ENCODE assay signal across 26 mouse cellular contexts in the genomic region with DNA sequence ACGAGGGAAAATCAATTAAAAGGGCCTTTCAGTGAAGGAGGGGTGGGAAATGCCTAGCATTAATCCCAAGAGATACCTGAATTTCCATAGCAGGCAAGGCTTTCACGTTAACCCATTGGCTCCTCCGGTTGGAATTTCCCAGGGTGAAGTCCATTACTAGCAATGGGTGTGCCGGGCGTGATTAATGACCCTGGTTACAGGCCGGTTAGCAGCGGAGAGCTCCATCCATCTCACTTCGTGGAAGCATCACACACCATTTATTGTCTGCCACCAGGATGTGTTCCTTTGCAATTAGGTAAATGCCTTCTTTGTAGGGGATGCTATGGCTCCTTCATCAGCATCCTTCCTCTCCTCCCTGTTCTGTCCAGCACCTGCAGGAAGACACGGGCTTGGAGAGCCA.
DNase-seq lines count a peak whose midpoint lies in the region; ATAC-seq and TF ChIP-seq lines count a peak whose summit lies in the region.
"Had no signal": no experiment of that assay in that cellular context is flagged by ENCODE, and none has a peak within 500 bp of the region (broad histone marks: within the 10 kb centered on the region; RNA-seq: fewer than 3 reads in every experiment).

No protein-coding gene starts in this region.

- no peak overlapping the region for H3K4me2 ChIP-seq in hindbrain, embryonic 11.5 days (replicated peaks; ENCODE audit: low read depth, low read length)
- H3K4me2 ChIP-seq in hindbrain, embryonic 16.5 days (ENCODE audit: low read length), result no peak overlapping the region
- no peak overlapping the region for H3K4me2 ChIP-seq in kidney, postnatal 0 days (ENCODE audit: low read length)
- H3K4me2 ChIP-seq: embryonic facial prominence, embryonic 13.5 days; forebrain, embryonic 12.5 days; forebrain, embryonic 15.5 days; heart, embryonic 12.5 days; heart, embryonic 15.5 days; hindbrain, embryonic 15.5 days; intestine, embryonic 15.5 days had no signal

- H3K36me3 ChIP-seq in hindbrain, embryonic 11.5 days (ENCODE audit: control insufficient read depth, insufficient read depth, low read length), result no peaks in the 10 kb centered on the region
- H3K36me3 ChIP-seq in hindbrain, embryonic 16.5 days (ENCODE audit: control insufficient read depth, insufficient read depth, low read length), result no peaks in the 10 kb centered on the region
- no peaks in the 10 kb centered on the region for H3K36me3 ChIP-seq in kidney, postnatal 0 days (ENCODE audit: insufficient read depth, low read length)
- H3K36me3 ChIP-seq: embryonic facial prominence, embryonic 10.5 days; embryonic facial prominence, embryonic 13.5 days; forebrain, embryonic 12.5 days; forebrain, embryonic 15.5 days; heart, embryonic 12.5 days; heart, embryonic 15.5 days; hindbrain, embryonic 15.5 days; intestine, embryonic 15.5 days had no signal

- ATAC-seq in hindbrain, embryonic 11.5 days (ENCODE audit: low FRiP score), result 0 out of 2 replicates have a peak, but pooled peaks have one; percentile 56
- no peak for ATAC-seq in hindbrain, embryonic 16.5 days
- no peak for ATAC-seq in kidney, postnatal 0 days (replicated peaks; ENCODE audit: low FRiP score, low read depth)
- ATAC-seq: CD4-positive, CD25-positive, alpha-beta regulatory T cell, adult 4 months; forebrain, embryonic 15.5 days; intestine, embryonic 15.5 days had no signal

- TF ChIP-seq CTCF in kidney, postnatal 0 days (IDR thresholded peaks at IDR 0.05; ENCODE audit: low read depth), result no peak

- no peaks in the 10 kb centered on the region for H3K9me3 ChIP-seq in hindbrain, embryonic 11.5 days (ENCODE audit: control insufficient read depth, low read length)
- H3K9me3 ChIP-seq in hindbrain, embryonic 16.5 days (ENCODE audit: control insufficient read depth, low read length), result no peaks in the 10 kb centered on the region
- no peaks in the 10 kb centered on the region for H3K9me3 ChIP-seq in kidney, postnatal 0 days (replicated peaks; ENCODE audit: low read length)
- H3K9me3 ChIP-seq: embryonic facial prominence, embryonic 10.5 days; embryonic facial prominence, embryonic 13.5 days; forebrain, embryonic 12.5 days; forebrain, embryonic 15.5 days; heart, embryonic 12.5 days; heart, embryonic 15.5 days; hindbrain, embryonic 15.5 days; intestine, embryonic 15.5 days had no signal

- no peak overlapping the region; the same call in 1 of the 2 replicates for H3K27ac ChIP-seq in hindbrain, embryonic 11.5 days (ENCODE audit: low read depth, low read length)
- no peak overlapping the region for H3K27ac ChIP-seq in hindbrain, embryonic 16.5 days (ENCODE audit: low read depth, low read length)
- no peak overlapping the region for H3K27ac ChIP-seq in kidney, postnatal 0 days
- H3K27ac ChIP-seq: embryonic facial prominence, embryonic 10.5 days; embryonic facial prominence, embryonic 13.5 days; forebrain, embryonic 12.5 days; forebrain, embryonic 15.5 days; heart, embryonic 15.5 days; hindbrain, embryonic 15.5 days; intestine, embryonic 15.5 days had no signal

- WGBS in hindbrain, embryonic 11.5 days, result 54% methylated on average over 9 of the region's 9 CpGs
- 51% methylated on average over 9 of the region's 9 CpGs for WGBS in hindbrain, embryonic 16.5 days
- WGBS in kidney, postnatal 0 days, result 20% methylated on average over 9 of the region's 9 CpGs

- no peaks in the 10 kb centered on the region for H3K4me1 ChIP-seq in hindbrain, embryonic 11.5 days (replicated peaks; ENCODE audit: control insufficient read depth, insufficient read depth, low read length)
- H3K4me1 ChIP-seq in hindbrain, embryonic 16.5 days (ENCODE audit: control insufficient read depth, insufficient read depth, low read depth, low read length), result no peaks in the 10 kb centered on the region
- no peaks in the 10 kb centered on the region for H3K4me1 ChIP-seq in kidney, postnatal 0 days (replicated peaks; ENCODE audit: insufficient read depth, low read length)
- H3K4me1 ChIP-seq: embryonic facial prominence, embryonic 10.5 days; embryonic facial prominence, embryonic 13.5 days; forebrain, embryonic 12.5 days; forebrain, embryonic 15.5 days; heart, embryonic 12.5 days; heart, embryonic 15.5 days; hindbrain, embryonic 15.5 days; intestine, embryonic 15.5 days had no signal

- no peak overlapping the region for H3K4me3 ChIP-seq in hindbrain, embryonic 11.5 days (ENCODE audit: low read depth, low read length)
- no peak overlapping the region for H3K4me3 ChIP-seq in hindbrain, embryonic 16.5 days (ENCODE audit: low read length)
- H3K4me3 ChIP-seq in kidney, postnatal 0 days (replicated peaks; ENCODE audit: low read depth, low read length), result no peak overlapping the region
- H3K4me3 ChIP-seq: embryonic facial prominence, embryonic 10.5 days; embryonic facial prominence, embryonic 13.5 days; erythroblast, embryonic 14.5 days; forebrain, embryonic 12.5 days; forebrain, embryonic 15.5 days; heart, embryonic 12.5 days; heart, embryonic 15.5 days; hindbrain, embryonic 15.5 days; intestine, embryonic 15.5 days had no signal

- H3K9ac ChIP-seq in hindbrain, embryonic 11.5 days (ENCODE audit: low read depth, low read length), result no peak overlapping the region
- H3K9ac ChIP-seq in hindbrain, embryonic 16.5 days (ENCODE audit: low read depth, low read length), result no peak overlapping the region
- no peak overlapping the region for H3K9ac ChIP-seq in kidney, postnatal 0 days (ENCODE audit: low read depth, low read length)
- H3K9ac ChIP-seq: embryonic facial prominence, embryonic 13.5 days; forebrain, embryonic 12.5 days; forebrain, embryonic 15.5 days; heart, embryonic 12.5 days; heart, embryonic 15.5 days; hindbrain, embryonic 15.5 days; intestine, embryonic 15.5 days had no signal

- no peaks in the 10 kb centered on the region for H3K27me3 ChIP-seq in hindbrain, embryonic 11.5 days (ENCODE audit: control insufficient read depth, insufficient read depth, low read length)
- H3K27me3 ChIP-seq in hindbrain, embryonic 16.5 days (replicated peaks; ENCODE audit: control insufficient read depth, insufficient read depth, low read length), result no peaks in the 10 kb centered on the region
- no peaks in the 10 kb centered on the region for H3K27me3 ChIP-seq in kidney, postnatal 0 days (ENCODE audit: insufficient read depth, low read length)
- H3K27me3 ChIP-seq: embryonic facial prominence, embryonic 13.5 days; forebrain, embryonic 12.5 days; forebrain, embryonic 15.5 days; heart, embryonic 12.5 days; heart, embryonic 15.5 days; hindbrain, embryonic 15.5 days; intestine, embryonic 15.5 days had no signal

- peak; percentile 32 for DNase-seq in hindbrain, embryonic 11.5 days (ENCODE audit: low spot score)
- peak; percentile 11 for DNase-seq in kidney, postnatal 0 days (ENCODE audit: low spot score)
- no peak for DNase-seq in kidney, postnatal 14 days
- peak; percentile 59 for DNase-seq in mesoderm, embryonic 11.5 days (ENCODE audit: low read depth, low spot score)
- DNase-seq in thymus, postnatal 4 days, result no peak
- DNase-seq: adrenal gland, adult 2 months; adrenal gland, postnatal 14 days; cerebellum, adult 11 months; cerebellum, adult 2 months; cerebellum, adult 9-11 months; cerebellum, postnatal 25 days; gastrocnemius, postnatal 25 days; heart, adult 18-20 months; heart, postnatal 10 days; heart, postnatal 36 days had no signal

Comparison
In these comparisons a context has a peak if more than half of its experiments do, and no peak if none do; other contexts are left out.
1. DNase-seq: peak in hindbrain, embryonic 11.5 days (single experiment), kidney, postnatal 0 days (single experiment) and mesoderm, embryonic 11.5 days (single experiment); none in kidney, postnatal 14 days (single experiment) and thymus, postnatal 4 days (single experiment).